Mouse (Mus musculus) spleen, adult 2 months (tissue): ENCODE results near the gene Creb5. TPM values are rescaled to one million over a fixed set of nuclear protein-coding genes. Genes with fewer than 3 reads are reported as not detected.

Experiments used
- DNase-seq, 2 experiments: peaks; one replicate each; pipeline versions ENCODE4 v3.0.0 to v3.0.0-alpha.2; 2012 to 2021; ENCODE audit warnings: low spot score in 2 of 2, low read depth in 1 of 2
- H3K27ac ChIP-seq: fragments of 200-500 bp; 2 replicates; pipeline ENCODE4 v1.5.1; 2012; ENCODE audit warnings: low read length, inconsistent platforms; ENCODE audit not compliant: insufficient read depth
- H3K27me3 ChIP-seq: fragments of 200-500 bp; 2 replicates; pipeline ENCODE4 v1.6.1; 2012; ENCODE audit warnings: mild to moderate bottlenecking, moderate library complexity, low read length, inconsistent platforms; ENCODE audit not compliant: control insufficient read depth, insufficient read depth
- H3K36me3 ChIP-seq: fragments of 200-500 bp; 2 replicates; pipeline ENCODE4 v1.6.1; 2012; ENCODE audit warnings: mild to moderate bottlenecking, low read length, inconsistent platforms; ENCODE audit not compliant: control insufficient read depth, insufficient read depth
- H3K4me1 ChIP-seq: fragments of 200-500 bp; 2 replicates; pipeline ENCODE4 v1.6.1; 2011; ENCODE audit warnings: inconsistent platforms; ENCODE audit not compliant: control insufficient read depth, insufficient read depth, insufficient read length
- H3K4me3 ChIP-seq: fragments of 200-500 bp; 2 replicates; pipeline ENCODE4 v1.5.1; 2011; ENCODE audit warnings: mild to moderate bottlenecking, inconsistent platforms; ENCODE audit not compliant: insufficient read depth, insufficient read length; ENCODE audit errors: extremely low read depth
- CTCF ChIP-seq: fragments of 200-500 bp; IDR thresholded peaks from 2 replicates; pipeline ENCODE4 v1.5.1; 2011; ENCODE audit warnings: mild to moderate bottlenecking, inconsistent platforms; ENCODE audit not compliant: insufficient read depth, insufficient read length, insufficient replicate concordance; ENCODE audit errors: extremely low read depth
- POLR2A ChIP-seq: fragments of 200-500 bp; IDR thresholded peaks from 2 replicates; pipeline ENCODE4 v1.6.1; 2011; ENCODE audit warnings: low read depth, low read length, inconsistent platforms
- WGBS: fragments of 180-500 bp; shearing (Covaris S2); methylation state at CpG from one replicate; pipeline ENCODE4 v1.1.7; 2018; 5-methylcytosine and 5-hydroxymethylcytosine counted together
- polyA plus RNA-seq: library from polyadenylated mRNA; depleted of rRNA; stranded (reverse); fragments of >200 nt; gene quantifications from 2 replicates; pipeline ENCODE4 v1.2.3, GENCODE M21; 2012

Gene Creb5
- polyA plus RNA-seq, 1 experiment: 0.37 TPM

- TF ChIP-seq POLR2A (no peak), CTCF (no peak)
- DNase-seq: no peak
- Histone ChIP-seq H3K4me1 (no peaks in the 10 kb centered on the region), H3K27ac (no peak overlapping the region), H3K4me3 (no peak overlapping the region), H3K27me3 (no peaks in the 10 kb centered on the region), H3K36me3 (no peaks in the 10 kb centered on the region)
- WGBS: 74% methylated on average over 5 of the region's 5 CpGs
Observed at GRCm38 (mm10) chr6:53710560-53710959, 423.5 kb downstream of the Creb5 start.

DNA sequence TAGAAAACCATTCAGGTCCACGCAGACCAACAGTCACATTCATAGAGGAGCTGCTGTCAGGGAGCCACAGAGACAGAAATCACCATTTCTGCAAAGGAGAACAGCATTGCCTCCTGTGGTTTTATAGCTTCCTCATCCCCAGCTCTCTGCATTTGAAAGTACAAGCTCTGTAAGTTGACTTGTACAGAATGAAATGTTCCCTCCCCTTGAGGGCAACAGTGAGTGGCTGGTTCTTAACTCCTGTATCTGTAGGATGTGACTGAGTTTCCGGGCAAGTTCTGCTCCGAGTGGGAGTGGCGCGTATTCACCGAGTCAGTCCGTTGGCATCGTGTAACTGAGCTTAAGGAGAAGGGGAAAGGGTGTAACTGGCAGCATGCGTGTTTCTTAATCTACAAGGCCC is 426.1 kb downstream of the Creb5 start:
- Histone ChIP-seq H3K36me3 (no peaks in the 10 kb centered on the region), H3K4me3 (no peak overlapping the region), H3K4me1 (no peaks in the 10 kb centered on the region), H3K27me3 (no peaks in the 10 kb centered on the region), H3K27ac (no peak overlapping the region)
- TF ChIP-seq CTCF (no peak), POLR2A (no peak)
- 12% methylated on average over 9 of the region's 9 CpGs for WGBS
- no peak for DNase-seq

DNA sequence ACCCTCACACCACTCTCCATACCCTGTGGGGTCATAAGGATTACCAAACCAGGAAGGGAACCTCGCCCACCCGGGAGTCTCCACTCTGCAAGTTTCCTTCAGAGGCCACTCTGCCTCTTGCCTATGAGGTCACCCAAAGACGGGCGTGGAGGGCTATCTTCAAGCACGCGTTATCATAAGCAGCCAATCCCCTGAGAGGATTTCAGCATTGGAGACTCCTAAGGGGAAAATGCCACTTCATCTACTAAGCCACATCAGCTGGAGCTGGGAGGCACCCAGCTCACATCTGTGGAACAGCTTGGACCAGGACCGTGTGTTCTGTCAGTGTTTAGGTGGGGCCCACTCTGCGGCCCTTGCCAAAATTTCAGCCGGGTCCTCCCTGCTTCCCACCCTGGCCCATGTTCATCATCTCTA is 427.8 kb downstream of the Creb5 start:
- WGBS: 97% methylated on average over 9 of the region's 9 CpGs
- Histone ChIP-seq H3K4me3 (no peak overlapping the region), H3K4me1 (no peaks in the 10 kb centered on the region), H3K27me3 (no peaks in the 10 kb centered on the region), H3K36me3 (no peaks in the 10 kb centered on the region), H3K27ac (no peak overlapping the region)
- TF ChIP-seq CTCF: no peak
- TF ChIP-seq POLR2A: no peak
- no peak for DNase-seq

GRCm38 (mm10) chr6:53716013-53716412 is 428.9 kb downstream of the Creb5 start:
- Histone ChIP-seq H3K4me3 (no peak overlapping the region), H3K27me3 (no peaks in the 10 kb centered on the region), H3K36me3 (no peaks in the 10 kb centered on the region), H3K4me1 (no peaks in the 10 kb centered on the region), H3K27ac (no peak overlapping the region)
- TF ChIP-seq POLR2A (no peak), CTCF (no peak)
- DNase-seq: no peak
- WGBS: 94% methylated on average over 9 of the region's 9 CpGs

GRCm38 (mm10) chr6:53720009-53720408 is 432.9 kb downstream of the Creb5 start:
- Histone ChIP-seq H3K4me1 (no peaks in the 10 kb centered on the region), H3K27me3 (no peaks in the 10 kb centered on the region), H3K27ac (no peak overlapping the region), H3K4me3 (no peak overlapping the region), H3K36me3 (no peaks in the 10 kb centered on the region)
- TF ChIP-seq POLR2A (no peak), CTCF (no peak)
- WGBS: 87% methylated on average over 3 of the region's 3 CpGs
- no peak for DNase-seq

DNA sequence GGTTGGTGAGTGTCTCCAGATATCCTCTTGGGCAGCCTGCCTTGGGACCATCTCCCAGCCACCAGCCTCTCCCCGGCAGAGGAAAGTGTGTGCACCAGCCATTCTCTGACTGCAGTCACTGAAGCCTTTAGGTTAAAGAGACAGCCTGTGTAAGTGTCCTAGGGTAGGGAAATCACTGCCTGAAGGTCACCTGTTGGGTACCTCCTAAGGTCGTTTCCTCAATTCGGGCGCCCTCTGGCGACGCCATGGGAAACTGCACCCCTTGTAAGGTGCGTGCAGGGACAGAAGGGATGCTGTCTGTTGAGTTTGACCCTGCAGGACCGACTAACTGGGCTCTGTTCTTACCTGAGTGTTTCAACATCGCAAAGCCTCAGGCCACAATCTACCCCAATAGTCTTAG is 434.5 kb downstream of the Creb5 start:
- peak in 1 of 2 experiments; percentile 33 for DNase-seq
- TF ChIP-seq CTCF: peak; percentile 89
- TF ChIP-seq POLR2A: no peak
- no peaks in the 10 kb centered on the region for H3K27me3 ChIP-seq
- no peaks in the 10 kb centered on the region for H3K4me1 ChIP-seq
- no peaks in the 10 kb centered on the region for H3K36me3 ChIP-seq
- H3K27ac ChIP-seq: no peak overlapping the region
- WGBS: 13% methylated on average over 9 of the region's 9 CpGs
- no peak overlapping the region for H3K4me3 ChIP-seq

GRCm38 (mm10) chr6:53722694-53723093 is 435.6 kb downstream of the Creb5 start:
- WGBS: 94% methylated on average over 4 of the region's 4 CpGs
- Histone ChIP-seq H3K4me1 (no peaks in the 10 kb centered on the region), H3K4me3 (no peak overlapping the region), H3K27me3 (no peaks in the 10 kb centered on the region), H3K27ac (no peak overlapping the region), H3K36me3 (no peaks in the 10 kb centered on the region)
- TF ChIP-seq CTCF (no peak), POLR2A (no peak)
- DNase-seq: no peak

DNA sequence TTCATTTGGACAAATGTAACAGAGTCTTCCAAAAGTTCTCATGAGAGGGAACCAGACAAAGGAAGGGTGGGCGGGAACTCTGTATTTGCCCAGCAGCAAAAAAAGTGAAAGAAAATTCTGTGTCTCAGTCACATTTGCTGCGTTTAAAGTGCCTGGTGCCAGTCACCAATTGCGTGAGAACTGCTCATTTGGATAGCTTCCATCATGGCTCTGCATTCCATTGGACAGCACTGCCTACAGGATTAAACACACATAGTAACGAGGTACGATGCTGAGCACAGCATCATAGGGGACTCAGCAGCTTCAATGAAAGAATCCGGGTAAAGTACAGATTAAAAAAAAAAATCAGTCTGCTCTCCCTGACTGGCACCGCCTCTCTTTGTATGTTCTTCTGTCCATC is 443.4 kb downstream of the Creb5 start:
- no peaks in the 10 kb centered on the region for H3K27me3 ChIP-seq
- no peak overlapping the region for H3K27ac ChIP-seq
- 89% methylated on average over 7 of the region's 7 CpGs for WGBS
- H3K4me1 ChIP-seq: no peaks in the 10 kb centered on the region; the same call in 1 of the 2 replicates
- TF ChIP-seq POLR2A (no peak), CTCF (no peak)
- no peak for DNase-seq
- no peak overlapping the region for H3K4me3 ChIP-seq
- H3K36me3 ChIP-seq: no peaks in the 10 kb centered on the region
